24 mouse cellular contexts compared by ENCODE assay signal in genomic region chr4:138642272-138642671, GRCm38 (mm10). TPM values are rescaled to one million over a fixed set of nuclear protein-coding genes. Genes with fewer than 3 reads are reported as not detected.
DNase-seq lines count a peak whose midpoint lies in the region; ATAC-seq lines count a peak whose summit lies in the region.
"Had no signal": no experiment of that assay in that cellular context is flagged by ENCODE, and none has a peak within 500 bp of the region (broad histone marks: within the 10 kb centered on the region; RNA-seq: fewer than 3 reads in every experiment).

No protein-coding gene starts in this region.

- H3K4me2 ChIP-seq in embryonic facial prominence, embryonic 14.5 days (ENCODE audit: low read depth, low read length), result no peak overlapping the region
- no peak overlapping the region for H3K4me2 ChIP-seq in midbrain, embryonic 14.5 days (ENCODE audit: low read length)
- no peak overlapping the region for H3K4me2 ChIP-seq in midbrain, embryonic 13.5 days (replicated peaks)
- H3K4me2 ChIP-seq: embryonic facial prominence, embryonic 15.5 days; forebrain, embryonic 15.5 days; hindbrain, embryonic 12.5 days; intestine, embryonic 15.5 days had no signal

- H3K4me1 ChIP-seq in embryonic facial prominence, embryonic 14.5 days (ENCODE audit: control insufficient read depth, insufficient read depth, low read length), result no peaks in the 10 kb centered on the region
- no peaks in the 10 kb centered on the region for H3K4me1 ChIP-seq in embryonic facial prominence, embryonic 10.5 days
- H3K4me1 ChIP-seq in midbrain, embryonic 14.5 days (ENCODE audit: control insufficient read depth, insufficient read depth, low read length), result no peaks in the 10 kb centered on the region
- no peaks in the 10 kb centered on the region for H3K4me1 ChIP-seq in midbrain, embryonic 13.5 days (replicated peaks)
- H3K4me1 ChIP-seq: embryonic facial prominence, embryonic 15.5 days; forebrain, embryonic 15.5 days; hindbrain, embryonic 12.5 days; intestine, embryonic 15.5 days had no signal

- 0 out of 2 replicates have a peak, but pooled peaks cover 4% of the 10 kb centered on the region for H3K9me3 ChIP-seq in embryonic facial prominence, embryonic 14.5 days (ENCODE audit: control insufficient read depth, low read length)
- no peaks in the 10 kb centered on the region for H3K9me3 ChIP-seq in embryonic facial prominence, embryonic 10.5 days
- H3K9me3 ChIP-seq in midbrain, embryonic 14.5 days (ENCODE audit: control insufficient read depth, low read length), result no peaks in the 10 kb centered on the region
- 0 out of 2 replicates have a peak, but pooled peaks cover 4% of the 10 kb centered on the region for H3K9me3 ChIP-seq in midbrain, embryonic 13.5 days
- H3K9me3 ChIP-seq: embryonic facial prominence, embryonic 15.5 days; forebrain, embryonic 15.5 days; intestine, embryonic 15.5 days had no signal

- H3K27me3 ChIP-seq in embryonic facial prominence, embryonic 14.5 days (replicated peaks; ENCODE audit: control insufficient read depth, insufficient read depth, low read length), result no peaks in the 10 kb centered on the region
- H3K27me3 ChIP-seq in embryonic facial prominence, embryonic 10.5 days (replicated peaks; ENCODE audit: low read depth, poor library complexity, severe bottlenecking), result no peaks in the 10 kb centered on the region
- no peaks in the 10 kb centered on the region for H3K27me3 ChIP-seq in midbrain, embryonic 14.5 days (ENCODE audit: control insufficient read depth, insufficient read depth, low read length)
- no peaks in the 10 kb centered on the region for H3K27me3 ChIP-seq in midbrain, embryonic 13.5 days
- H3K27me3 ChIP-seq: embryonic facial prominence, embryonic 15.5 days; forebrain, embryonic 15.5 days; intestine, embryonic 15.5 days had no signal

- no peak overlapping the region for H3K27ac ChIP-seq in embryonic facial prominence, embryonic 14.5 days (replicated peaks; ENCODE audit: low read depth, low read length)
- H3K27ac ChIP-seq in embryonic facial prominence, embryonic 10.5 days (replicated peaks), result no peak overlapping the region
- no peak overlapping the region for H3K27ac ChIP-seq in midbrain, embryonic 14.5 days (replicated peaks; ENCODE audit: low read depth, low read length)
- H3K27ac ChIP-seq in midbrain, embryonic 13.5 days, result no peak overlapping the region
- H3K27ac ChIP-seq: embryonic facial prominence, embryonic 15.5 days; forebrain, embryonic 15.5 days; hindbrain, embryonic 12.5 days; intestine, embryonic 15.5 days had no signal

- peak; percentile 55; the same call in 1 of the 2 replicates for ATAC-seq in embryonic facial prominence, embryonic 14.5 days (ENCODE audit: low read depth)
- ATAC-seq in midbrain, embryonic 14.5 days (ENCODE audit: low FRiP score, low TSS enrichment), result no peak
- ATAC-seq in midbrain, embryonic 13.5 days, result no peak
- ATAC-seq: forebrain, embryonic 15.5 days; intestine, embryonic 15.5 days; Patski had no signal

- 25% methylated on average over 4 of the region's 4 CpGs for WGBS in embryonic facial prominence, embryonic 14.5 days
- WGBS in embryonic facial prominence, embryonic 10.5 days, result 37% methylated on average over 4 of the region's 4 CpGs
- 30% methylated on average over 4 of the region's 4 CpGs for WGBS in midbrain, embryonic 14.5 days
- WGBS in midbrain, embryonic 13.5 days, result 34% methylated on average over 4 of the region's 4 CpGs

- H3K9ac ChIP-seq in embryonic facial prominence, embryonic 14.5 days (ENCODE audit: low read depth, low read length), result no peak overlapping the region
- no peak overlapping the region for H3K9ac ChIP-seq in midbrain, embryonic 14.5 days (replicated peaks; ENCODE audit: low read length)
- no peak overlapping the region for H3K9ac ChIP-seq in midbrain, embryonic 13.5 days (replicated peaks)
- H3K9ac ChIP-seq: embryonic facial prominence, embryonic 15.5 days; forebrain, embryonic 15.5 days; hindbrain, embryonic 12.5 days; intestine, embryonic 15.5 days had no signal

- no peak overlapping the region for H3K4me3 ChIP-seq in embryonic facial prominence, embryonic 14.5 days (ENCODE audit: low read depth, low read length)
- no peak overlapping the region for H3K4me3 ChIP-seq in embryonic facial prominence, embryonic 10.5 days
- no peak overlapping the region for H3K4me3 ChIP-seq in midbrain, embryonic 14.5 days (replicated peaks; ENCODE audit: low read depth, low read length)
- H3K4me3 ChIP-seq in midbrain, embryonic 13.5 days (replicated peaks), result no peak overlapping the region
- H3K4me3 ChIP-seq: embryonic facial prominence, embryonic 15.5 days; erythroblast, embryonic 14.5 days; forebrain, embryonic 15.5 days; hindbrain, embryonic 12.5 days; intestine, embryonic 15.5 days had no signal

- DNase-seq in embryonic facial prominence, embryonic 14.5 days (ENCODE audit: low spot score), result peak; percentile 8
- DNase-seq in embryonic facial prominence, embryonic 10.5 days (ENCODE audit: low spot score), result no peak
- peak; percentile 19 for DNase-seq in midbrain, embryonic 14.5 days
- peak; percentile 32 for DNase-seq in adrenal gland, postnatal 25 days
- DNase-seq in thymus, postnatal 0 days (ENCODE audit: low spot score), result no peak
- no peak for DNase-seq in lung, postnatal 36 days
- DNase-seq: cerebellum, adult 11 months; cerebellum, adult 9-10 months; cerebellum, postnatal 36 days; gastrocnemius, postnatal 36 days; heart, adult 11 months; heart, postnatal 10 days; heart, postnatal 4 days; kidney, adult 18-20 months had no signal

- H3K36me3 ChIP-seq in embryonic facial prominence, embryonic 14.5 days (ENCODE audit: control insufficient read depth, insufficient read depth, low read length), result no peaks in the 10 kb centered on the region
- no peaks in the 10 kb centered on the region for H3K36me3 ChIP-seq in embryonic facial prominence, embryonic 10.5 days (replicated peaks)
- H3K36me3 ChIP-seq in midbrain, embryonic 14.5 days (ENCODE audit: control insufficient read depth, insufficient read depth, low read length), result no peaks in the 10 kb centered on the region
- H3K36me3 ChIP-seq in midbrain, embryonic 13.5 days, result no peaks in the 10 kb centered on the region
- H3K36me3 ChIP-seq: embryonic facial prominence, embryonic 15.5 days; forebrain, embryonic 15.5 days; hindbrain, embryonic 12.5 days; intestine, embryonic 15.5 days had no signal

RNA-seq across cellular contexts. Expression of gene Vwa5b1, which starts 6.6 kb away (rescaled TPM):
- 0.08 and 0.30 TPM in 2 replicates for polyA plus RNA-seq in embryonic facial prominence, embryonic 14.5 days (2014; fragmentation: Nextera tagmentation; extraction: Ambion mirVana)
- 0.10 and 0.14 TPM in 2 replicates for polyA plus RNA-seq in embryonic facial prominence, embryonic 10.5 days (2016; fragmentation: Nextera tagmentation; extraction: Ambion mirVana)
- 1.2 and 1.6 TPM in 2 replicates for polyA plus RNA-seq in midbrain, embryonic 14.5 days (2014; fragmentation: Nextera tagmentation; extraction: Ambion mirVana)
- 0.63 and 0.82 TPM in 2 replicates for polyA plus RNA-seq in midbrain, embryonic 13.5 days (2015; fragmentation: Nextera tagmentation; extraction: Ambion mirVana)
- total RNA-seq in adrenal gland, postnatal 25 days (2021), result not detected in 2 replicates
- polyA plus RNA-seq in thymus, postnatal 0 days (2015; fragmentation: Nextera tagmentation; extraction: Ambion mirVana), result not detected in 2 replicates
- total RNA-seq: CH12.LX; gastrocnemius, adult 8-10 months; gastrocnemius, postnatal 36 days; heart, postnatal 4 days had no signal
- polyA plus RNA-seq: erythroblast, embryonic 14.5 days; heart, embryonic 14.5 days had no signal

Comparison
In these comparisons a context has a peak if more than half of its experiments do, and no peak if none do; other contexts are left out.
1. DNase-seq: peak in embryonic facial prominence, embryonic 14.5 days (single experiment), midbrain, embryonic 14.5 days (single experiment) and adrenal gland, postnatal 25 days (single experiment); none in embryonic facial prominence, embryonic 10.5 days (single experiment), thymus, postnatal 0 days (single experiment) and lung, postnatal 36 days (single experiment).